Mouse (Mus musculus) kidney, embryonic 16.5 days (tissue): ENCODE results near the gene Bpifb5. TPM values are rescaled to one million over a fixed set of nuclear protein-coding genes. Genes with fewer than 3 reads are reported as not detected.
"Not testable (repeated sequence)": the region's sequence is repeated elsewhere in the genome, so short reads cannot be mapped to it uniquely, and the experiment has no call there.

ENCODE experiments used
- ATAC-seq: fragments of 200-750 bp; cut with Nextera tagmentation; 2 replicates; pipeline ENCODE4 v1.8.0; 2017; ENCODE audit warnings: moderate TSS enrichment; ENCODE audit not compliant: low FRiP score, low TSS enrichment
- H3K27ac ChIP-seq: fragments of 300-500 bp; sonication (generic); 2 replicates; pipeline ENCODE4 v1.5.1; 2014; ENCODE audit warnings: low read length
- H3K27me3 ChIP-seq: fragments of 300-500 bp; sonication (generic); 2 replicates; pipeline ENCODE4 v1.6.1; 2014; ENCODE audit warnings: low read length, control low read depth, mixed read lengths; ENCODE audit not compliant: insufficient read depth
- H3K36me3 ChIP-seq: fragments of 300-500 bp; sonication (generic); 2 replicates; pipeline ENCODE4 v1.6.1; 2014; ENCODE audit warnings: low read length, control low read depth, mixed read lengths; ENCODE audit not compliant: insufficient read depth
- H3K4me1 ChIP-seq: fragments of 300-500 bp; sonication (generic); 2 replicates; pipeline ENCODE4 v1.6.1; 2014; ENCODE audit warnings: low read length, control low read depth, mixed read lengths; ENCODE audit not compliant: insufficient read depth
- H3K4me2 ChIP-seq: fragments of 300-500 bp; sonication (generic); replicated peaks from 2 replicates; pipeline ENCODE4 v1.6.1; 2014; ENCODE audit warnings: low read depth, low read length
- H3K4me3 ChIP-seq: fragments of 300-500 bp; sonication (generic); 2 replicates; pipeline ENCODE4 v1.5.1; 2014; ENCODE audit warnings: mild to moderate bottlenecking, low read length
- H3K9ac ChIP-seq: fragments of 300-500 bp; sonication (generic); replicated peaks from 2 replicates; pipeline ENCODE4 v1.6.1; 2014; ENCODE audit warnings: low read length
- H3K9me3 ChIP-seq: fragments of 300-500 bp; sonication (generic); 2 replicates; pipeline ENCODE4 v1.6.1; 2016; ENCODE audit warnings: low read length, control low read depth
- WGBS: fragments of 180-500 bp; shearing (Covaris S2); extraction: QIAGEN DNeasy Blood & Tissue Kit; methylation state at CpG from one replicate; pipeline ENCODE4 v1.1.7; 2014; 5-methylcytosine and 5-hydroxymethylcytosine counted together
- polyA plus RNA-seq: library from polyadenylated mRNA; unstranded; fragments of >200 nt; fragmentation: Nextera tagmentation; extraction: Ambion mirVana; gene quantifications from 2 replicates; pipeline ENCODE4 v1.2.1, GENCODE M21; 2015

The Bpifb5 gene
- 0.73 and 0.81 TPM in 2 replicates for polyA plus RNA-seq

DNA sequence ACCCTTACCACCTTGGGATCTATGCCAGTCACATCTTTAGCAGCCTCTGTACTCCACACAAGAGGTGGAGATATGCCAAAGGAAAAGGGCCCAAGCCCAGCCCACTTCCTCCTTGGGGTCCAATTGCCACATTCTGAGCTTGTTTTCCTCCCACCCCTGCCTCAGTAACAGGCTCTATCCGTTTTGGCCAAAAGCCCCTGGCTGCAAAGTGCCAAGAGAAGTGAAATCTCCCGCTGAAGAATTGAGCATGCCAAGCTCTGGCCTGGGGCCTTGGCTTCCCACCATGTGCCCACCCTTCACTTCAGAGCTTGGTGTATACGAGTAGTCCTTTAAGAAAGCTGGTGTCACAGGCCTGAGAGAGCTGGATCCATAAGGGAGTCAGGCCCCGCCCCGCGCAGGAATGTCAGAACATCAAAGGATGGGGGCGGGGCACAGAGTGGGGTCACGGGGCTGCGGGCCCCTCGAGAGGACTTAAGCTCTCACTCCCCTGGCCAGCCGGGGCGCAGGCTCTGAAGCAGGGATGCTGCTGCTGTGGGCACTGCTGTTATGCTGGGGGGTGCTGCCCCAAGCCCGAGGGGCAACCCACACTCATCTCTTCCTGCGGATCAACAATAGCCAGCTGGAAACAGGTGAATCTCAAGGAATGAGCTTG lies at the start of gene Bpifb5:
Gene Bpifb5 (plus strand): TSS at position 478 of the 652 bp plus-strand sequence.
- H3K27me3 ChIP-seq: no peaks in the 10 kb centered on the region
- H3K4me1 ChIP-seq: peaks cover 18% of the 10 kb centered on the region
- 5% methylated on average over 14 of the region's 14 CpGs for WGBS
- no peaks in the 10 kb centered on the region for H3K36me3 ChIP-seq
- peak within 1 kb of the TSS; percentile 62 for H3K27ac ChIP-seq
- no peaks in the 10 kb centered on the region for H3K9me3 ChIP-seq
- no peak within 1 kb of the TSS for H3K9ac ChIP-seq
- peak; percentile 82 for ATAC-seq
- H3K4me3 ChIP-seq: no peak within 1 kb of the TSS
- H3K4me2 ChIP-seq: peak within 1 kb of the TSS; percentile 33

DNA sequence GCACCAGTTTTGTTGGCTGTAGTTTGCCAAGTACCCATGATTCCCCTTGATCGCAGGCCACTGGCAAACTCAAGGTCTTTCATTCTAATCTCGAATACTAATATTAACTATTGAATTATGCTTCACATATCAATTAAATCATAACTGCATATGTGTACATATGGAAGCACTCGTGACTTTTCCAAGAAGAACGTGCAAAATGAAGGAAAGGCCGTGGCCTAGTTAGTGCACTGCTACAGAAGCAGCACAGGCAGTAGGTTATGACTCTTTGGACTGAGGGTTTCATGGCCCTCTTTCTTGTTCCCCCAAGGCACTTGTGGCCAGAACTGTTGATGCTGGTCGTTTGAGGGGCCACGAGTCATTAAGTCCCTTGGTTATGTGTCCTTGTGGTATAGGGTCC lies 41.6 kb upstream of the Bpifb5 start:
- not testable (repeated sequence) for H3K4me1 ChIP-seq, H3K9ac ChIP-seq, H3K9me3 ChIP-seq, H3K27ac ChIP-seq, ATAC-seq, H3K4me2 ChIP-seq, H3K4me3 ChIP-seq, H3K36me3 ChIP-seq, H3K27me3 ChIP-seq
- 73% methylated on average over 7 of the region's 7 CpGs for WGBS

DNA sequence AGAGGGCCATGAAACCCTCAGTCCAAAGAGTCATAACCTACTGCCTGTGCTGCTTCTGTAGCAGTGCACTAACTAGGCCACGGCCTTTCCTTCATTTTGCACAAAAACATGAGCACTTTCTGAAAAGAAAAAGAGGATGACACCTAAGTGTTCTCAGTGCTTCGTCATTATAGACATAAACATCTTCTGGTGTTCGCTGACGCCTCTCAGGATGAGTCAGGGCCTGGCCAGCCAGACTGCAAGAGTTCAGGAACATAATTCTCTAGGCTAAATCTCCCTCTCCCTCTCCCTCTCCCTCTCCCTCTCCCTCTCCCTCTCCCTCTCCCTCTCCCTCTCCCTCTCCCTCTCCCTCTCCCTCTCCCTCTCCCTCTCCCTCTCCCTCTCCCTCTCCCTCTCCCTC lies 40.5 kb upstream of the Bpifb5 start:
- not testable (repeated sequence) for H3K36me3 ChIP-seq, ATAC-seq, H3K27ac ChIP-seq

DNA sequence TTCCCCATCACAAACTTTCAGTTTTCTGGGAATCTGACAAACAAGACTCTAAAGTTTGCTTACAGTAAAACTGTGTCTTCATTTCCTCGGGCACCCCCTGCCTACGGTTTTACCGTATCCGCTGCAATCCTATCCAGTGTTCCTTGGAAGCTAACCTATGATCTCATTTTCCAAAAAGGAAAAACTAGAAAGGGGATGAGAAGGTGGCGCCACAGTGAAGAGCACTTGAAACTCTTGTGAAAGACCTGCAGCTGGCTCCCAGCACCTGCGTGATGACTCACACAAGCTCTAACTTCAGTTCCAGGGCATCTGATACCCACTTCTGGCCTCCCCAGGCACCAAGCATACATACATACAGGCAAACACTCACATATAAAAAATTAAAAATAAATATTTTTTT lies 38.2 kb upstream of the Bpifb5 start:
- no peak for ATAC-seq
- H3K4me3 ChIP-seq: no peak overlapping the region
- WGBS: 74% methylated on average over 6 of the region's 6 CpGs
- H3K9ac ChIP-seq: no peak overlapping the region
- no peak overlapping the region for H3K4me2 ChIP-seq
- no peaks in the 10 kb centered on the region for H3K9me3 ChIP-seq
- peak overlapping the region; percentile 58 for H3K27ac ChIP-seq
- no peaks in the 10 kb centered on the region for H3K4me1 ChIP-seq
- H3K27me3 ChIP-seq: no peaks in the 10 kb centered on the region
- no peaks in the 10 kb centered on the region for H3K36me3 ChIP-seq

More for the DNA sequence above, 40.5 kb upstream of the Bpifb5 start:
- WGBS: 74% methylated on average over 4 of the region's 4 CpGs
- not testable (repeated sequence) for H3K9me3 ChIP-seq, H3K27me3 ChIP-seq, H3K9ac ChIP-seq, H3K4me1 ChIP-seq, H3K4me3 ChIP-seq, H3K4me2 ChIP-seq

DNA sequence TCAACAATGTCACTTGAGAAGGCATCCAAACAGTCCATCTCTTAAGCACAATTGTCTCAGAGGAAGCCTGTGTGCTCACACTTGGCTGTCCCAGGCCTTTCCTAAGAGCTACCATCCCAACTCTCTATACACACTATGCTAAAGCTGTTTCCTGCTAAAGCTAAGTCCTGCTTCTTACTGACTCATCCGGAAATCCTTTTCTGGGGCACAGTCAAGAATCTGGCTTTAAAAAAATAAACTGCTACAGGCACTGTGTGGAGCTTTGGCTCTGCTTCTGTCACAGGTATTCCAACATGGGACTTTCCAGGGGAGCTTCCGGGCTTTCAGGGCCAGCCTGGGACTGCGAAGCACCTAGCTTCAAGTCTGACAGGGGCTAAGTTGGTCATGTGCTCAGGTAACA lies 37.8 kb upstream of the Bpifb5 start:
- Histone ChIP-seq H3K9ac (no peak overlapping the region), H3K27me3 (no peaks in the 10 kb centered on the region), H3K4me1 (no peaks in the 10 kb centered on the region), H3K4me3 (no peak overlapping the region), H3K27ac (peak overlapping the region; percentile 58; the same call in 1 of the 2 replicates), H3K4me2 (no peak overlapping the region), H3K36me3 (no peaks in the 10 kb centered on the region), H3K9me3 (no peaks in the 10 kb centered on the region)
- ATAC-seq: no peak
- 75% methylated on average over 3 of the region's 3 CpGs for WGBS

DNA sequence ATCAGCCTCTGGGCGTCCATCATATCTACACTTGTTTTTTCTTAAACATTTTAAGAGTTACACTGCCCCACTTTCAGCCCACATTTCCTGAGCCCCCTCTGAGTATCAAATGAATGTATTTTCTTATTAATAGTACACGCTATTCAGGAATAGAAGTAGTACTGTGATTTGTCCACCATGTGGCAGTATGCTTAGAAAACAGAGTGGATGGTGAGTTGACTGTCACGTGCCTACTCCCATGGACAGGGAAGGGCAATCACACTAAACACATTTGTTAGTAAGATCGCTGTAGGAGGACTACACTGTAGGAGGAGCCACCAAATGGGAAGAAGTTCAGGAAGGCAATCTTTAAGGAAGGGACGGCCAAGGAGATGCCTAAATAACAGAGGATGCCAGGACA lies 36.1 kb upstream of the Bpifb5 start:
- 31% methylated on average over 5 of the region's 5 CpGs for WGBS
- ATAC-seq: no peak
- H3K9ac ChIP-seq: no peak overlapping the region
- H3K4me1 ChIP-seq: no peaks in the 10 kb centered on the region
- H3K27me3 ChIP-seq: no peaks in the 10 kb centered on the region
- no peak overlapping the region for H3K4me3 ChIP-seq
- H3K27ac ChIP-seq: no peak overlapping the region
- no peak overlapping the region for H3K4me2 ChIP-seq
- no peaks in the 10 kb centered on the region for H3K36me3 ChIP-seq
- no peaks in the 10 kb centered on the region for H3K9me3 ChIP-seq

DNA sequence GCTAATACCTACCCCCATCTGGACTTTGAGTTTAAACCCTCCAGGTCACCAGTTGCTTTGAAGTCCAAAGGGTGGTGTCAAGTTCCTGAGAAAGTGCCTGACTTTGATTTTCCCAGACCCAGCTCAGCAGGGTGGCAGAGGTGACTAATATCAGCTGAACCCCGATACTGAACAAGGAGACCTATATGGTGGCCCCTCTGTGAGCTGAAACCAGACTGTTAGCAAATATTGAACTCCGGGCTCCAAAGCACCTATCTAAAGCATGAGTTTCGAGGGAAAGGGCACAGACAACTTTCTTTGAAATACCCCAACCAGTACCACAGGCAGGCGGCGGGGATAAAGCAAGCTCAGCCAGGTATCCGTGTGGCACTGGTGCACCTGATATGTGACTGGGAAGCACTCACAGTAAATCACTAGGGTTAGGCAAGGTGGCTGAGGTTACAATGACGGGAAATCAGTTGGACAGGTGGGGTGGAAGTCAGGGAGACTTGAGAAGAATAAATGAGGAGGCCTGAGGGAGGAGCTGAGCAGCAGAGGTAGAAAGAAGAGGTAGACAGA lies 33.6 kb upstream of the Bpifb5 start:
- H3K27ac ChIP-seq: no peak overlapping the region
- H3K9me3 ChIP-seq: no peaks in the 10 kb centered on the region
- no peaks in the 10 kb centered on the region for H3K36me3 ChIP-seq
- H3K4me2 ChIP-seq: no peak overlapping the region
- ATAC-seq: no peak
- H3K27me3 ChIP-seq: no peaks in the 10 kb centered on the region
- WGBS: 74% methylated on average over 7 of the region's 7 CpGs
- no peaks in the 10 kb centered on the region for H3K4me1 ChIP-seq
- H3K4me3 ChIP-seq: no peak overlapping the region
- no peak overlapping the region for H3K9ac ChIP-seq

DNA sequence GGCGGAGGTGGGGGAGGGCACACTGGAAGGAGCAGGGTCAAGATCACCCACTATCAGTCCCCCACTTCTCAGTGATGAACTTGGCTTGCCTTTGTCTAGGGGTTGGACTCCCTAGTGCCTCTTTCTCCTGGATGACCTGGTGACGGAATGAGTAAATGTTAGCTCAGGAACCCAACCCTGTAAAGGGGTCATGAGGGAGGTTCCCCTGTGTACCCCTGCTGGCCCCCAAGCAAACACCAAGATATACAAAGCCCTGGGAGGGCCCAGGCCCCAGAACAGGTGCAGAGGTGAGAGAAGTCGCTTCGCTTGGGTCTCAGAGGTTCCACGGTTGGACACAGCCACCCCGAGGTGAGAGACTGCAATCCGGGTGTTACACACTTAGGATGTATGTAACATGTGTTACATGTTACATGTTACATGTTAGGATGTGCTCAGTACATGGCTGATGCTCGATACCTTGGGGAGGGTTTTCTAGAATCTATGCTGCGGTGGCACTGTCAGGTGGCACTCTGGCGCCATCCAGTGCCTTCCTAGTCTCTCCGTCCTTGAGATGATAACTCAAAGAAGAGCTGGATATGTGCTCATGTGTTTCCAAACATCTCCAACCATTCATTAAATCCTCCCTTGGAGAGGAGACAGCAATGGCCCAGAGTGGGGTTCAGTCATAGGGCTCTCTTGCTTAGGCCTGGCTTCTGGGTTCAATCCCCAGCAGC lies 32.8 kb upstream of the Bpifb5 start, which contains the start of gene Bpifb1:
Gene Bpifb1 (plus strand): TSS at position 273 of the 713 bp plus-strand sequence.
- no peak for ATAC-seq
- no peaks in the 10 kb centered on the region for H3K9me3 ChIP-seq
- 82% methylated on average over 11 of the region's 11 CpGs for WGBS
- no peaks in the 10 kb centered on the region for H3K36me3 ChIP-seq
- H3K9ac ChIP-seq: no peak within 1 kb of the TSS
- H3K27ac ChIP-seq: no peak within 1 kb of the TSS
- no peak within 1 kb of the TSS for H3K4me2 ChIP-seq
- no peak within 1 kb of the TSS for H3K4me3 ChIP-seq
- H3K4me1 ChIP-seq: no peaks in the 10 kb centered on the region
- no peaks in the 10 kb centered on the region for H3K27me3 ChIP-seq

DNA sequence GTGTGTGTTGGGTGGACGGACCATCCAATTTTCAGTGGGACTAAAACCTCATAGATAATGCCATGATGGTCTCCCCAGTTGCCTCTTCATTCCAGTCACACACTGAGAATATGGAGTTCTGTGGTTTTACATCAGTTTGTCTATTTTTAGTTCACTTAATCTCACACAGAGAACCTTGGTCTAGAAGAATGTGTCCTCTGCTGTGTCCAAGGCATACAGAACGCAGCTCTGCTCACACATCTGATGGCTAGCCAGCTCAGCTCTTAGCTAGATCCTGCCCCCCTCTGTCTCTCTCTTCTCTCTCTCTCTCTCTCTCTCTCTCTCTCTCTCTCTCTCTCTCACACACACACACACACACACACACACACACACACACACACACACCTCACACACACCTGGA lies 31.4 kb upstream of the Bpifb5 start:
- H3K9ac ChIP-seq: no peak overlapping the region
- no peak for ATAC-seq
- H3K4me3 ChIP-seq: no peak overlapping the region
- no peaks in the 10 kb centered on the region for H3K27me3 ChIP-seq
- WGBS: 90% methylated on average over 2 of the region's 2 CpGs
- H3K4me1 ChIP-seq: no peaks in the 10 kb centered on the region
- H3K9me3 ChIP-seq: no peaks in the 10 kb centered on the region
- H3K4me2 ChIP-seq: no peak overlapping the region
- H3K27ac ChIP-seq: no peak overlapping the region
- H3K36me3 ChIP-seq: no peaks in the 10 kb centered on the region

DNA sequence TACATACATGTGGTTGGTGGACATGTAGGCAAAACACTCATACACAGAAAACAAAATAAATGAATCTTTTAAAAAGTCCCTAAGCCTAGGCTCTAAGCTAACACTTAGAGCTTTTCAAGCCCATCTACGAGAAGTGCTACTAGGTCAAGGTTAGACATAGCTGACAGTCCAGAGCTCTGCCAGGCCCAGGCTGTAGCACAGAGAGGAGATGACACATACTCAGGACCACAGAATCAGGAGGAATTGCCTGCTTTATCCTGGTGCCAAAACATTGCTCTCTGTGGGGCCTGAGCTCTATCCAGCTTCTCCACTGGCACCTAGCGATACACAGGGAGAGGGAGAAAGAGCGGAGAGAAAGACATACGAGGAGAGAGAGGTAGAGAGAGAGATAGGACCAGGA lies 30.5 kb upstream of the Bpifb5 start:
- WGBS: 94% methylated on average over 4 of the region's 4 CpGs
- Histone ChIP-seq H3K27ac (no peak overlapping the region), H3K4me1 (no peaks in the 10 kb centered on the region), H3K36me3 (no peaks in the 10 kb centered on the region), H3K4me3 (no peak overlapping the region), H3K27me3 (no peaks in the 10 kb centered on the region), H3K9me3 (no peaks in the 10 kb centered on the region), H3K9ac (no peak overlapping the region), H3K4me2 (no peak overlapping the region)
- no peak for ATAC-seq
